Mouse (Mus musculus) neural tube, embryonic 11.5 days (tissue): ENCODE data around the gene Tshz2. TPM values are rescaled to one million over a fixed set of nuclear protein-coding genes. Genes with fewer than 3 reads are reported as not detected.

Source experiments
- ATAC-seq: fragments of 200-750 bp; cut with Nextera tagmentation; 2 replicates; pipeline ENCODE4 v1.8.0; 2017; ENCODE audit warnings: moderate number of reproducible peaks, mild to moderate bottlenecking, moderate TSS enrichment, moderate library complexity; ENCODE audit not compliant: insufficient read depth, low FRiP score, low TSS enrichment
- DNase-seq: peaks from one replicate; pipeline ENCODE4 v3.0.0-alpha.2; 2015; ENCODE audit warnings: low spot score
- H3K27ac ChIP-seq: fragments of 300-500 bp; sonication (generic); 2 replicates; pipeline ENCODE4 v1.5.1; 2014; ENCODE audit warnings: low read depth, mild to moderate bottlenecking, low read length
- H3K27me3 ChIP-seq: fragments of 300-500 bp; sonication (generic); 2 replicates; pipeline ENCODE4 v1.6.1; 2014; ENCODE audit warnings: mild to moderate bottlenecking, low read length, mixed read lengths; ENCODE audit not compliant: control insufficient read depth, insufficient read depth
- H3K36me3 ChIP-seq: fragments of 300-500 bp; sonication (generic); 2 replicates; pipeline ENCODE4 v1.6.1; 2014; ENCODE audit warnings: mild to moderate bottlenecking, low read length, moderate library complexity, mixed read lengths; ENCODE audit not compliant: control insufficient read depth, insufficient read depth
- H3K4me1 ChIP-seq: fragments of 300-500 bp; sonication (generic); 2 replicates; pipeline ENCODE4 v1.6.1; 2014; ENCODE audit warnings: low read length, mixed read lengths; ENCODE audit not compliant: control insufficient read depth, insufficient read depth
- H3K4me2 ChIP-seq: fragments of 300-500 bp; sonication (generic); 2 replicates; pipeline ENCODE4 v1.6.1; 2014; ENCODE audit warnings: low read depth, mild to moderate bottlenecking, moderate library complexity
- H3K4me3 ChIP-seq: fragments of 300-500 bp; sonication (generic); 2 replicates; pipeline ENCODE4 v1.5.1; 2014; ENCODE audit warnings: low read depth, low read length
- H3K9ac ChIP-seq: fragments of 300-500 bp; sonication (generic); 2 replicates; pipeline ENCODE4 v1.6.1; 2014; ENCODE audit warnings: mild to moderate bottlenecking, low read length
- H3K9me3 ChIP-seq: fragments of 300-500 bp; sonication (generic); 2 replicates; pipeline ENCODE4 v1.6.1; 2016; ENCODE audit warnings: low read length; ENCODE audit not compliant: control insufficient read depth
- WGBS: fragments of 180-500 bp; shearing (Covaris S2); extraction: QIAGEN DNeasy Blood & Tissue Kit; methylation state at CpG from one replicate; pipeline ENCODE4 v1.1.7; 2014; 5-methylcytosine and 5-hydroxymethylcytosine counted together
- polyA plus RNA-seq: library from polyadenylated mRNA; unstranded; fragments of >200 nt; fragmentation: Nextera tagmentation; extraction: Ambion mirVana; gene quantifications from 2 replicates; pipeline ENCODE4 v1.2.1, GENCODE M21; 2014

Gene Tshz2
- polyA plus RNA-seq, 1 experiment from 2014 or later = 9.1 TPM

GRCm38 (mm10) chr2:169812940-169813339 is 180.1 kb downstream of the Tshz2 start:
- Histone ChIP-seq H3K9ac (no peak overlapping the region), H3K27me3 (no peaks in the 10 kb centered on the region), H3K4me2 (no peak overlapping the region), H3K36me3 (no peaks in the 10 kb centered on the region), H3K9me3 (no peaks in the 10 kb centered on the region), H3K4me1 (peaks cover 3% of the 10 kb centered on the region; the same call in 1 of the 2 replicates), H3K27ac (no peak overlapping the region), H3K4me3 (no peak overlapping the region)
- 93% methylated on average over 7 of the region's 7 CpGs for WGBS
- ATAC-seq (no peak), DNase-seq (no peak)

- H3K4me2 ChIP-seq = no peak overlapping the region
- peaks cover 3% of the 10 kb centered on the region; the same call in 1 of the 2 replicates for H3K4me1 ChIP-seq
- no peak overlapping the region for H3K4me3 ChIP-seq
- WGBS = 69% methylated on average over 3 of the region's 3 CpGs
- DNase-seq = no peak
- no peak overlapping the region for H3K9ac ChIP-seq
- no peak overlapping the region for H3K27ac ChIP-seq
- H3K27me3 ChIP-seq = no peaks in the 10 kb centered on the region
- H3K36me3 ChIP-seq = no peaks in the 10 kb centered on the region
- H3K9me3 ChIP-seq = no peaks in the 10 kb centered on the region
- no peak for ATAC-seq
These were observed 181.5 kb downstream of the Tshz2 start for GRCm38 (mm10) chr2:169814351-169814750.

GRCm38 (mm10) chr2:169814757-169815156 is 181.9 kb downstream of the Tshz2 start:
- no peak for DNase-seq
- ATAC-seq = no peak
- Histone ChIP-seq H3K27ac (no peak overlapping the region), H3K4me1 (peaks cover 3% of the 10 kb centered on the region; the same call in 1 of the 2 replicates), H3K4me2 (no peak overlapping the region), H3K27me3 (no peaks in the 10 kb centered on the region), H3K36me3 (no peaks in the 10 kb centered on the region), H3K9ac (no peak overlapping the region), H3K9me3 (no peaks in the 10 kb centered on the region), H3K4me3 (no peak overlapping the region)
- WGBS = 75% methylated on average over 10 of the region's 10 CpGs

GRCm38 (mm10) chr2:169821021-169821441 is 188.2 kb downstream of the Tshz2 start:
- no peak overlapping the region for H3K4me2 ChIP-seq
- no peak overlapping the region for H3K27ac ChIP-seq
- 93% methylated on average over 9 of the region's 9 CpGs for WGBS
- no peaks in the 10 kb centered on the region for H3K9me3 ChIP-seq
- no peak overlapping the region for H3K9ac ChIP-seq
- no peaks in the 10 kb centered on the region for H3K27me3 ChIP-seq
- DNase-seq (no peak), ATAC-seq (no peak)
- no peaks in the 10 kb centered on the region for H3K36me3 ChIP-seq
- peaks cover 2% of the 10 kb centered on the region; the same call in 1 of the 2 replicates for H3K4me1 ChIP-seq
- H3K4me3 ChIP-seq = no peak overlapping the region

- no peak overlapping the region for H3K9ac ChIP-seq
- no peak overlapping the region for H3K4me3 ChIP-seq
- WGBS = 62% methylated on average over 12 of the region's 12 CpGs
- H3K36me3 ChIP-seq = no peaks in the 10 kb centered on the region
- H3K4me1 ChIP-seq = peaks cover 8% of the 10 kb centered on the region
- DNase-seq = no peak
- H3K4me2 ChIP-seq = no peak overlapping the region
- no peaks in the 10 kb centered on the region for H3K9me3 ChIP-seq
- H3K27me3 ChIP-seq = no peaks in the 10 kb centered on the region
- no peak overlapping the region for H3K27ac ChIP-seq
- ATAC-seq = no peak
These were observed 193.1 kb downstream of the Tshz2 start for GRCm38 (mm10) chr2:169825908-169826307.

GRCm38 (mm10) chr2:169826316-169826715 is 193.5 kb downstream of the Tshz2 start:
- H3K4me2 ChIP-seq = no peak overlapping the region
- no peaks in the 10 kb centered on the region for H3K9me3 ChIP-seq
- H3K27ac ChIP-seq = no peak overlapping the region
- H3K4me1 ChIP-seq = peaks cover 8% of the 10 kb centered on the region
- no peaks in the 10 kb centered on the region for H3K27me3 ChIP-seq
- H3K4me3 ChIP-seq = no peak overlapping the region
- ATAC-seq (no peak), DNase-seq (peak; percentile 36)
- H3K36me3 ChIP-seq = no peaks in the 10 kb centered on the region
- no peak overlapping the region for H3K9ac ChIP-seq
- WGBS = 35% methylated on average over 15 of the region's 15 CpGs

- DNase-seq (no peak), ATAC-seq (no peak)
- H3K27ac ChIP-seq = no peak overlapping the region
- no peak overlapping the region for H3K4me3 ChIP-seq
- 59% methylated on average over 8 of the region's 8 CpGs for WGBS
- no peaks in the 10 kb centered on the region for H3K9me3 ChIP-seq
- no peaks in the 10 kb centered on the region for H3K27me3 ChIP-seq
- no peak overlapping the region for H3K4me2 ChIP-seq
- H3K4me1 ChIP-seq = peaks cover 9% of the 10 kb centered on the region
- no peaks in the 10 kb centered on the region for H3K36me3 ChIP-seq
- H3K9ac ChIP-seq = no peak overlapping the region
These were observed 194.0 kb downstream of the Tshz2 start for GRCm38 (mm10) chr2:169826833-169827232.

GRCm38 (mm10) chr2:169832184-169832583 is 199.4 kb downstream of the Tshz2 start:
- DNase-seq (peak; percentile 31), ATAC-seq (no peak)
- H3K36me3 ChIP-seq = no peaks in the 10 kb centered on the region
- H3K9me3 ChIP-seq = no peaks in the 10 kb centered on the region
- H3K4me1 ChIP-seq = peaks cover 16% of the 10 kb centered on the region
- H3K4me2 ChIP-seq = no peak overlapping the region
- no peak overlapping the region for H3K4me3 ChIP-seq
- no peaks in the 10 kb centered on the region for H3K27me3 ChIP-seq
- H3K27ac ChIP-seq = no peak overlapping the region
- 42% methylated on average over 12 of the region's 12 CpGs for WGBS
- no peak overlapping the region for H3K9ac ChIP-seq

GRCm38 (mm10) chr2:169833638-169834037 is 200.8 kb downstream of the Tshz2 start:
- Histone ChIP-seq H3K9ac (no peak overlapping the region), H3K27ac (no peak overlapping the region), H3K9me3 (no peaks in the 10 kb centered on the region), H3K36me3 (no peaks in the 10 kb centered on the region), H3K4me3 (no peak overlapping the region), H3K4me2 (no peak overlapping the region), H3K27me3 (no peaks in the 10 kb centered on the region), H3K4me1 (peaks cover 16% of the 10 kb centered on the region)
- DNase-seq = no peak
- WGBS = 57% methylated on average over 9 of the region's 9 CpGs
- ATAC-seq = no peak
